Mouse (Mus musculus) embryonic facial prominence, embryonic 11.5 days (tissue): ENCODE results near the gene 1700001C19Rik. TPM values are rescaled to one million over a fixed set of nuclear protein-coding genes. Genes with fewer than 3 reads are reported as not detected.

Source experiments
- ATAC-seq: fragments of 200-750 bp; cut with Nextera tagmentation; replicated peaks from 2 replicates; pipeline ENCODE4 v1.8.0; 2017; ENCODE audit warnings: low read depth; ENCODE audit not compliant: insufficient number of reproducible peaks, low FRiP score, low TSS enrichment
- DNase-seq: peaks from one replicate; pipeline ENCODE4 v3.0.0-alpha.2; 2015; ENCODE audit warnings: low spot score
- H3K27ac ChIP-seq: fragments of 300-500 bp; sonication (generic); replicated peaks from 2 replicates; pipeline ENCODE4 v1.5.1; 2014; ENCODE audit warnings: mild to moderate bottlenecking, low read depth, low read length, control low read depth
- H3K27me3 ChIP-seq: fragments of 300-500 bp; sonication (generic); 2 replicates; pipeline ENCODE4 v1.6.1; 2014; ENCODE audit warnings: mild to moderate bottlenecking, low read length, moderate library complexity, mixed read lengths; ENCODE audit not compliant: control insufficient read depth, insufficient read depth
- H3K36me3 ChIP-seq: fragments of 300-500 bp; sonication (generic); replicated peaks from 2 replicates; pipeline ENCODE4 v1.6.1; 2014; ENCODE audit warnings: low read depth, mild to moderate bottlenecking, low read length, moderate library complexity, mixed read lengths; ENCODE audit not compliant: control insufficient read depth, insufficient read depth
- H3K4me1 ChIP-seq: fragments of 300-500 bp; sonication (generic); 2 replicates; pipeline ENCODE4 v1.6.1; 2014; ENCODE audit warnings: low read length, mixed read lengths; ENCODE audit not compliant: control insufficient read depth, insufficient read depth
- H3K4me2 ChIP-seq: fragments of 300-500 bp; sonication (generic); 2 replicates; pipeline ENCODE4 v1.6.1; 2014; ENCODE audit warnings: low read depth, mild to moderate bottlenecking, control low read depth, low read length, moderate library complexity
- H3K4me3 ChIP-seq: fragments of 300-500 bp; sonication (generic); 2 replicates; pipeline ENCODE4 v1.5.1; 2014; ENCODE audit warnings: low read depth, low read length, control low read depth
- H3K9ac ChIP-seq: fragments of 300-500 bp; sonication (generic); replicated peaks from 2 replicates; pipeline ENCODE4 v1.6.1; 2014; ENCODE audit warnings: mild to moderate bottlenecking, control low read depth, low read length
- H3K9me3 ChIP-seq: fragments of 300-500 bp; sonication (generic); replicated peaks from 2 replicates; pipeline ENCODE4 v1.6.1; 2016; ENCODE audit warnings: mild to moderate bottlenecking, low read length, inconsistent platforms, mixed read lengths; ENCODE audit not compliant: control insufficient read depth
- WGBS: fragments of 180-500 bp; shearing (Covaris S2); extraction: QIAGEN DNeasy Blood & Tissue Kit; methylation state at CpG from one replicate; pipeline ENCODE4 v1.1.7; 2014; 5-methylcytosine and 5-hydroxymethylcytosine counted together
- polyA plus RNA-seq: library from polyadenylated mRNA; unstranded; fragments of >200 nt; fragmentation: Nextera tagmentation; extraction: Ambion mirVana; gene quantifications from 2 replicates; pipeline ENCODE4 v1.2.1, GENCODE M21; 2014

Gene 1700001C19Rik
- polyA plus RNA-seq, 1 experiment from 2014 or later = 0.25 TPM

DNA sequence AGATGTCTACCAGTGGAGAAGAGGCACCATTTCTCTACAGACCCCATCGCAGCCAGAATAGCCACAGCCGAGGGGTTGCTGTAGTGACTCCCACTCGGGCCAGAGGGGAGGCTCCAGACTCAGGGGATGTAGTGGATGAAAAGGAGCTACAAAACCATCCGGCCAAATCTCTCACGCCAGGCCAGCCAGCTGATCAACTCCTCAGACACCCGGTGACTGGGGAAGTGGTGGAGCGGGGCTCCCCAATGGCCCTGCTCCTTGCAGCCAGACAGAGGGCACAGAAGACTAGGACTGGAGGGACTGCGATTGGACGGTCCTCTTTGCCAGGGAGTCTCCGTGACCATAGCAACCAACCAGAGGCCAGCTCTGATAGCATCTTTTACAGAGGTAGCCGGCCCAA is 30.5 kb upstream of the 1700001C19Rik start:
- no peak overlapping the region for H3K27ac ChIP-seq
- no peak for ATAC-seq
- no peak overlapping the region for H3K4me2 ChIP-seq
- no peak overlapping the region for H3K4me3 ChIP-seq
- H3K9me3 ChIP-seq = no peaks in the 10 kb centered on the region
- 55% methylated on average over 11 of the region's 11 CpGs for WGBS
- no peaks in the 10 kb centered on the region; the same call in 1 of the 2 replicates for H3K4me1 ChIP-seq
- H3K27me3 ChIP-seq = peaks cover 15% of the 10 kb centered on the region
- H3K9ac ChIP-seq = no peak overlapping the region
- H3K36me3 ChIP-seq = no peaks in the 10 kb centered on the region
- no peak for DNase-seq

DNA sequence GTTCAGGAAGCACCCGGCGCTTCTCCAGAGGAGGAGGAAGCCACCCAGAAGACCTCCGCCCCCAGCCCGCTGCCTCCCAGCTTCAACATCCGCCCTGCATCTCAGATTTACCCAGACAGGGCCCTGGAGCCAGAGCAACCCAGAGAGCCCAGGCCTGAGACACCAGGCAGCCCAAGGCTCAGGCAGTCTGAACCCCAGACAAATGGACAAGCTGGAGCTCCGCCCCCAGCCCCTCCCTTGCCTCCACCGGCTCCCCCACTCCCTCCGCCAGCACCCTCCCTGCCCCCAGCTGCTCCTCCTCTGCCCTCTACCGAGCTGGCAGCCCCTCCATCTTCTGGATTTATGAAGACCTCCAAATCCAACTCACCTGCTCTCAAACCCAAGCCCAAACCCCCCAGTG is 29.1 kb upstream of the 1700001C19Rik start:
- Histone ChIP-seq H3K27me3 (peaks cover 15% of the 10 kb centered on the region), H3K4me1 (no peaks in the 10 kb centered on the region; the same call in 1 of the 2 replicates), H3K27ac (no peak overlapping the region), H3K9me3 (no peaks in the 10 kb centered on the region), H3K36me3 (no peaks in the 10 kb centered on the region), H3K9ac (no peak overlapping the region), H3K4me2 (no peak overlapping the region), H3K4me3 (no peak overlapping the region)
- DNase-seq = no peak
- peak; percentile 60; the same call in 1 of the 2 replicates for ATAC-seq
- 27% methylated on average over 7 of the region's 9 CpGs for WGBS

DNA sequence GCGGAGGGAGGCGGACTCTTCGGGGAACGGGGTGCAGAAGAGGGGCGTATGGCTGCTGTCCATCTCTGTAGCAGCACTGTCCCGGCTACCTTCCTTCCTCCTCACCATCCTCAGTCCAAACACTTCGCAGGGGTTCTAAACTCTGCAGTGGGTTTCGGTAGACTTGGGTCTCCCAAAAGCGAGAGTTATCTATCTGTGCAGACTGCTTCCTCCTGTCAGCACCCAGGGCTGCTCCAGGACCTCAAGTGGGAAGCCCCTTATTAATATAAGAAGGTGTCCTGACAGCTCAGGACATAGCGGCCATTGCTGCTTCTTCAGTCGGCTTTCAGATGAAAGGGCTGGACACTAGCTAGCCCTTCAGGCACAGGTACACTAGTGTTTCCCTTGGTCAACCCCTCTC is 27.8 kb upstream of the 1700001C19Rik start:
- no peaks in the 10 kb centered on the region; the same call in 1 of the 2 replicates for H3K4me1 ChIP-seq
- H3K27me3 ChIP-seq = peaks cover 15% of the 10 kb centered on the region

DNA sequence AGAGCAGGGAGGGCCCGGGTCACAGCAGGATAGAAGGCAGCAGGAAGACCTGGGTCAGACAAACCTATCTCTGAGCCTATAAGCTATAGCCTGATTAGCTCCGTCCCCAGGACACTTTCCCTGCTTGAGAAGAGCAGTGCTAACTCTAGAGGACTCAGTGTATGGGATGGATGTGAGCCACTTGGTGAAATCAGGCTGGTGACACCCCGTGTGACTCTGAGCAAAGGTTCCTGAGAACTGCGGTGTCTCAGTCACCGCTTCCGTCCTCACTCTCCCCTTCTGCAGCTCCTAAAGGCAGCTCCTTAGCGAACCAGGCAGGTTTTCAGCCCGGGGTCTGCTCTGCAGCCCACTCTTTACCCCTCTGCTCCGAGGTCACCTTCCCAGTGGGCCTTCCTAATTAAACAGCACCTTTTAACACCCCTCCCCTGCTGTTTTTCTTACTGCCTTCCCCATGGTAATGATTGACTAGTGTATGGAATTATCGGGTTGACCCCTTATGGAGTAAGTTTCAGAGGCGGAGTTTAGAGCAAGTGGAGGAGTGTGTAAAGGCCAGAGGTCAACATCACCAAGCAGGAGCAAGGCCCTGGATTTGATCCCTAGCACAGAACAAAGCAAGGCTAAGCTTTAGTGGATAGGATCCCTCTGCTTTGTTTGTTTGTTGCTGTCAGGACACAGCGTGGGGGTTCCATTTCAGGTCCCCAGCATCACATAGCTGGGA is 27.2 kb upstream of the 1700001C19Rik start:
- Histone ChIP-seq H3K9me3 (no peaks in the 10 kb centered on the region), H3K27me3 (peaks cover 15% of the 10 kb centered on the region), H3K36me3 (no peaks in the 10 kb centered on the region), H3K4me3 (no peak overlapping the region), H3K9ac (no peak overlapping the region), H3K27ac (no peak overlapping the region), H3K4me1 (no peaks in the 10 kb centered on the region; the same call in 1 of the 2 replicates), H3K4me2 (no peak overlapping the region)
- DNase-seq (no peak), ATAC-seq (no peak)
- 52% methylated on average over 12 of the region's 12 CpGs for WGBS

More for the DNA sequence above, 27.8 kb upstream of the 1700001C19Rik start:
- no peaks in the 10 kb centered on the region for H3K36me3 ChIP-seq
- DNase-seq (no peak), ATAC-seq (no peak)
- H3K4me2 ChIP-seq = no peak overlapping the region
- 78% methylated on average over 11 of the region's 11 CpGs for WGBS
- no peaks in the 10 kb centered on the region for H3K9me3 ChIP-seq
- H3K4me3 ChIP-seq = no peak overlapping the region
- H3K27ac ChIP-seq = no peak overlapping the region
- H3K9ac ChIP-seq = no peak overlapping the region

DNA sequence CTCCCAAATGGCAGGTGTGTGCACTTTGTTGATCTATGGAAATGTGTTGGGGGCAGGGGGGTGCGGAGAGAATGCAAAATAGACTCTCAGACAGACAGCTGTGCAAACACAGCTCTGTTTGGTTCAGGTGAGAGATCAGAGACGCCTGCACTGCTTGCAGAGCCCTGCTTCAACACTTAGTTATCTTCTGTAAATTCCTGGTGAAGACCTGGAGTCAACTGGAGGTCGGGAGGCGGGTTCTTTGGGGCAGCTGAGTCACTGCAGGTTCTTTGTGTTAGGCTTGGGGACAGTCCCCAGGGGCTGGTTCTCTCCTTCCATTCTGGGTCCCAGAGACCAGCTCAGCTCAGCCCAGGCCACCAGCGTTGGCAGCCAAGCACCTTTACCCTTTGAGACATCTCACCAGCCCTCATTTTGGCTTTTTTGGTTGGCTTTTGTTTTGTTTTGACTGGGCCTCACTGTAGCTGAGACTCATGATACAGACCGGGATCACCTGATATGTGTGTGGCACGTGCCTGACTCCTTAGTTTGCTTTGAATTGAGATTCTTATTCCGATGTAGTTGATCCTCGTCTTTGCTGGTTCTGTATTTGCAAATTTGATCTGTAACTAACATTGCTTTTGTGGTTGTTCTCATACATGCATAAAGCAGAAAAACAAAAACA is 25.7 kb upstream of the 1700001C19Rik start:
- Histone ChIP-seq H3K4me3 (no peak overlapping the region), H3K9ac (no peak overlapping the region), H3K36me3 (no peaks in the 10 kb centered on the region), H3K27ac (no peak overlapping the region), H3K27me3 (peaks cover 8% of the 10 kb centered on the region), H3K4me2 (no peak overlapping the region), H3K4me1 (no peaks in the 10 kb centered on the region; the same call in 1 of the 2 replicates), H3K9me3 (no peaks in the 10 kb centered on the region)
- 45% methylated on average over 9 of the region's 9 CpGs for WGBS
- DNase-seq (no peak), ATAC-seq (no peak)

DNA sequence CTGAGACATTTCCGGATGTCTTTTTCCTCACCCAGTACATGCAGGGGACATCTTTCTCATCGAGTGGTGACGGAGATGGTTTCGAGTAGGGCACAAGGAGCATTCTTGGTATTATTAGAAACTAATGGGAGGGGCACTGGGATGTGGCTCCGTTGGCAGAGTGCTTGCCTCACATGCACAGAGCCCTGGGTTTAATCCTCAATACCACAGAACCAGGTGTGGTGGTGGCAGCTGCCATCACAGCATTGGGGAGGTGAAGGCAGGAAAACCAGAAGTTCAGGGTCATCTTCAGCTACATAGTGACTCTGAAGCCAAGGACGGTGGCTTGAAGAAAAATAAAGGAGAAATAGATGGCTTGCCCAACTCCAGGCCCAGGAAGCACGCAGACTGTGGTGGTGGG is 25.0 kb upstream of the 1700001C19Rik start:
- H3K27ac ChIP-seq = no peak overlapping the region
- no peak overlapping the region for H3K9ac ChIP-seq
- H3K4me1 ChIP-seq = no peaks in the 10 kb centered on the region; the same call in 1 of the 2 replicates
- H3K4me3 ChIP-seq = no peak overlapping the region
- 81% methylated on average over 7 of the region's 7 CpGs for WGBS
- peaks cover 2% of the 10 kb centered on the region; the same call in 1 of the 2 replicates for H3K27me3 ChIP-seq
- no peaks in the 10 kb centered on the region for H3K9me3 ChIP-seq
- no peak overlapping the region for H3K4me2 ChIP-seq
- no peaks in the 10 kb centered on the region for H3K36me3 ChIP-seq
- DNase-seq = no peak
- ATAC-seq = no peak

DNA sequence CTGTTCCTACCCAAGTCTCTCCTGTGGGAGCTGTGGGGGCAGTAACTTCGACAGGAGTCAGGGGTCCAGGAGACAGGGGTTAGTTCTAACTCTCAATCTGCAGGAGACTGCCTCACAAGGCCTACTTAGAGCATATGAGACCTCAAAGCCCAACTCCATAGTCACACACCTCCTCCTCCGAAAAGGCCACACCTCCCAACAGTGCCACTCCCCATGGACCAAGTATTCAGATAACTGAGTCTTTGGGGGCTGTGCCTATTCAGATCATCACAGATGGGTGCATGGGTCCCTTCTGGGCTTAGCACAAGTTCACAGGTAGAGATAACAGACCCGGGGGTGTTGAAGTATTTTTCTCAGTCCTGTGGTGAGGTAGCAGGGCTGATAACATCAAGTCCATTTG is 24.5 kb upstream of the 1700001C19Rik start:
- H3K27ac ChIP-seq = no peak overlapping the region
- H3K9me3 ChIP-seq = no peaks in the 10 kb centered on the region
- ATAC-seq (no peak), DNase-seq (no peak)
- H3K27me3 ChIP-seq = no peaks in the 10 kb centered on the region
- WGBS = 72% methylated on average over 3 of the region's 3 CpGs
- H3K4me1 ChIP-seq = no peaks in the 10 kb centered on the region; the same call in 1 of the 2 replicates
- no peaks in the 10 kb centered on the region for H3K36me3 ChIP-seq
- no peak overlapping the region for H3K9ac ChIP-seq
- no peak overlapping the region for H3K4me2 ChIP-seq
- H3K4me3 ChIP-seq = no peak overlapping the region

DNA sequence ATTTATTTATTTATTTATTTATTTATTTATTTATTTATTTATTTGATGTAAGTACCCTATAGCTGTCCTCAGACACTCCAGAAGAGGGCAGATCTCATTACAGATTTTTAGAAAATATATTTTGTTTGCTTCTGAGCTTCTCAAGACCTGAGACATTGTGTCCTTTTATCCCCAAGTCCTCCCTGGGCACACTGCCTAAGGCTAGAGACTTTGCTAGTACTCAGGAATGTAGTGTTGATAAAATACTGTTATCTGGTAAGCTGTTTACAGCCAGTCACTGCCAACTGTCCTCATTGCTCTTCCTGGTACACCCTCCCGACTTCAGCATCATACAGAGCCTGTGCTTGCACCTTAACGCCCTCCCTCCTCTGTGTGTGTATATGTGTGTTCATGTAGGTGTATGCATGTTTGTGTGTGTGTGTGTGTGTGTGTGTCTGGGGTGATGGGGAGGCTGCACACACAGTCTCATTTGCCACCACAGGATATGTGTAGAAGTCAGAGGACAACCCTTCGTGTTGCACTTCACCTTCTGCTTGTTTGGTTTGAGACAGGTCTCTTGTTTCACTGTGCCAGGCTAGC is 22.3 kb upstream of the 1700001C19Rik start:
- Histone ChIP-seq H3K9ac (no peak overlapping the region), H3K4me3 (no peak overlapping the region), H3K36me3 (no peaks in the 10 kb centered on the region), H3K9me3 (no peaks in the 10 kb centered on the region), H3K27me3 (no peaks in the 10 kb centered on the region), H3K27ac (no peak overlapping the region), H3K4me2 (no peak overlapping the region), H3K4me1 (no peaks in the 10 kb centered on the region)
- DNase-seq = no peak
- WGBS = 75% methylated on average over 3 of the region's 3 CpGs
- no peak for ATAC-seq
